Mouse (Mus musculus): ENCODE data around the gene 1700029J07Rik.

Gene 1700029J07Rik

GRCm38 (mm10) chr8:45950622-45951021, 24.4 kb downstream of the 1700029J07Rik start:
- no peak for DNase-seq (ENCODE audit: low spot score)

GRCm38 (mm10) chr8:45946283-45946682, 28.8 kb downstream of the 1700029J07Rik start:
- no peak for DNase-seq (ENCODE audit: low spot score)

- no peak for DNase-seq (ENCODE audit: low spot score)
Observed at GRCm38 (mm10) chr8:45936986-45937385, 38.1 kb downstream of the 1700029J07Rik start.

GRCm38 (mm10) chr8:45934582-45935014, 40.5 kb downstream of the 1700029J07Rik start, which contains the start of gene Ccdc110:
Gene Ccdc110 (plus strand): TSS chr8:45934619.
- peak; percentile 92 for DNase-seq (ENCODE audit: low spot score)

GRCm38 (mm10) chr8:45922116-45922515, 52.9 kb downstream of the 1700029J07Rik start:
- DNase-seq (ENCODE audit: low spot score), result no peak

GRCm38 (mm10) chr8:45920392-45920791, 54.7 kb downstream of the 1700029J07Rik start:
- DNase-seq (ENCODE audit: low spot score), result no peak

- no peak for DNase-seq (ENCODE audit: low spot score)
Observed at GRCm38 (mm10) chr8:45918891-45919290, 56.2 kb downstream of the 1700029J07Rik start.

GRCm38 (mm10) chr8:45917040-45917679, 57.9 kb downstream of the 1700029J07Rik start:
- DNase-seq (ENCODE audit: low spot score), result peak; percentile 39

GRCm38 (mm10) chr8:45916496-45916895, 58.6 kb downstream of the 1700029J07Rik start:
- DNase-seq (ENCODE audit: low spot score), result peak; percentile 55

GRCm38 (mm10) chr8:45913707-45914106, 61.3 kb downstream of the 1700029J07Rik start:
- no peak for DNase-seq (ENCODE audit: low spot score)

- DNase-seq (ENCODE audit: low spot score), result no peak
Observed at GRCm38 (mm10) chr8:45906251-45906619, 68.8 kb downstream of the 1700029J07Rik start.

- DNase-seq (ENCODE audit: low spot score), result no peak
Observed at GRCm38 (mm10) chr8:45905591-45906250, 69.3 kb downstream of the 1700029J07Rik start.

GRCm38 (mm10) chr8:45903659-45904058, 71.4 kb downstream of the 1700029J07Rik start:
- no peak for DNase-seq (ENCODE audit: low spot score)

Measured in lung, postnatal 25 days (tissue).